Mouse (Mus musculus): ENCODE data around the gene Catsperz. TPM values are rescaled to one million over a fixed set of nuclear protein-coding genes. Genes with fewer than 3 reads are reported as not detected.
A peak's percentile ranks its signal among the peaks of the same experiment; 100 is the strongest.

Gene Catsperz
- total RNA-seq, 1 experiment = 14.9 TPM

- Histone ChIP-seq H3K9ac (ENCODE audit: insufficient read depth, low read depth, low read length, poor library complexity, severe bottlenecking) (peak overlapping the region; percentile 74), H3K4me3 (ENCODE audit: insufficient read depth in 1 of 2, low read depth in 1 of 2, low read length in 2 of 2, poor library complexity in 1 of 2, severe bottlenecking in 1 of 2) (peak overlapping the region; percentile 34 to 83), H3K27ac (ENCODE audit: insufficient read depth, low read depth, low read length, poor library complexity, severe bottlenecking) (no peak overlapping the region), H3K4me1 (ENCODE audit: control insufficient read depth in 2 of 2, insufficient read depth in 2 of 2, low read length in 2 of 2, poor library complexity in 1 of 2) (peaks cover 0 to 7% of the 10 kb centered on the region in 2 experiments; a peak in 1 of 4 replicates), H3K9me3 (ENCODE audit: control insufficient read depth, insufficient read depth, low read depth, low read length) (no peaks in the 10 kb centered on the region), H3K36me3 (ENCODE audit: control insufficient read depth, insufficient read depth, low read length, poor library complexity, severe bottlenecking) (no peaks in the 10 kb centered on the region)
- TF ChIP-seq ZC3H11A (IDR thresholded peaks at IDR 0.05; ENCODE audit: borderline replicate concordance, low read depth, low read length) = no peak
- no peak for TF ChIP-seq HCFC1 (IDR thresholded peaks at IDR 0.05; ENCODE audit: borderline replicate concordance, insufficient read depth, low read length)
- in situ Hi-C loops (cut with MboI; ENCODE audit: low sequenced_read_pairs in 2 of 2, unreplicated experiment in 2 of 2) = no loop called here
- no peak for DNase-seq (ENCODE audit: low read depth, low spot score)
These were observed 15.5 kb upstream of the Catsperz start for GRCm38 (mm10) chr19:6940396-6941351.

GRCm38 (mm10) chr19:6939106-6940002 is 14.2 kb upstream of the Catsperz start:
- Histone ChIP-seq H3K4me1 (ENCODE audit: control insufficient read depth in 2 of 2, insufficient read depth in 2 of 2, low read length in 2 of 2, poor library complexity in 1 of 2) (peaks cover 2 to 7% of the 10 kb centered on the region in 2 experiments; a peak in 2 of 4 replicates), H3K36me3 (ENCODE audit: control insufficient read depth, insufficient read depth, low read length, poor library complexity, severe bottlenecking) (no peaks in the 10 kb centered on the region), H3K4me3 (ENCODE audit: insufficient read depth in 1 of 2, low read depth in 1 of 2, low read length in 2 of 2, poor library complexity in 1 of 2, severe bottlenecking in 1 of 2) (no peak overlapping the region), H3K9ac (ENCODE audit: insufficient read depth, low read depth, low read length, poor library complexity, severe bottlenecking) (no peak overlapping the region), H3K27ac (ENCODE audit: insufficient read depth, low read depth, low read length, poor library complexity, severe bottlenecking) (no peak overlapping the region), H3K9me3 (ENCODE audit: control insufficient read depth, insufficient read depth, low read depth, low read length) (no peaks in the 10 kb centered on the region)
- in situ Hi-C loops (cut with MboI; ENCODE audit: low sequenced_read_pairs in 2 of 2, unreplicated experiment in 2 of 2) = no loop called here
- TF ChIP-seq ZC3H11A (IDR thresholded peaks at IDR 0.05; ENCODE audit: borderline replicate concordance, low read depth, low read length) (no peak), CHD2 (IDR thresholded peaks at IDR 0.05; ENCODE audit: low read depth, low read length) (no peak), HCFC1 (IDR thresholded peaks at IDR 0.05; ENCODE audit: borderline replicate concordance, insufficient read depth, low read length) (no peak), ZNF384 (IDR thresholded peaks at IDR 0.05; ENCODE audit: low read depth, low read length) (no peak), MAFK (IDR thresholded peaks at IDR 0.05; ENCODE audit: insufficient read depth, low read depth, low read length) (no peak)
- DNase-seq (ENCODE audit: low read depth, low spot score) = no peak

GRCm38 (mm10) chr19:6937541-6938465 is 12.6 kb upstream of the Catsperz start:
- in situ Hi-C loops (cut with MboI; ENCODE audit: low sequenced_read_pairs in 2 of 2, unreplicated experiment in 2 of 2) = no loop called here
- Histone ChIP-seq H3K9me3 (ENCODE audit: control insufficient read depth, insufficient read depth, low read depth, low read length) (no peaks in the 10 kb centered on the region), H3K4me1 (ENCODE audit: control insufficient read depth in 2 of 2, insufficient read depth in 2 of 2, low read length in 2 of 2, poor library complexity in 1 of 2) (peaks cover 2 to 12% of the 10 kb centered on the region in 2 experiments; a peak in 2 of 4 replicates), H3K4me3 (ENCODE audit: insufficient read depth in 1 of 2, low read depth in 1 of 2, low read length in 2 of 2, poor library complexity in 1 of 2, severe bottlenecking in 1 of 2) (no peak overlapping the region), H3K36me3 (ENCODE audit: control insufficient read depth, insufficient read depth, low read length, poor library complexity, severe bottlenecking) (no peaks in the 10 kb centered on the region), H3K9ac (ENCODE audit: insufficient read depth, low read depth, low read length, poor library complexity, severe bottlenecking) (no peak overlapping the region), H3K27ac (ENCODE audit: insufficient read depth, low read depth, low read length, poor library complexity, severe bottlenecking) (no peak overlapping the region)
- TF ChIP-seq ZC3H11A (IDR thresholded peaks at IDR 0.05; ENCODE audit: borderline replicate concordance, low read depth, low read length) = no peak
- TF ChIP-seq ZNF384 (IDR thresholded peaks at IDR 0.05; ENCODE audit: low read depth, low read length) = no peak
- TF ChIP-seq HCFC1 (IDR thresholded peaks at IDR 0.05; ENCODE audit: borderline replicate concordance, insufficient read depth, low read length) = no peak
- TF ChIP-seq CHD2 (IDR thresholded peaks at IDR 0.05; ENCODE audit: low read depth, low read length) = no peak
- no peak for TF ChIP-seq MAFK (IDR thresholded peaks at IDR 0.05; ENCODE audit: insufficient read depth, low read depth, low read length)
- no peak for DNase-seq (ENCODE audit: low read depth, low spot score)

- Histone ChIP-seq H3K9ac (ENCODE audit: insufficient read depth, low read depth, low read length, poor library complexity, severe bottlenecking) (no peak overlapping the region), H3K9me3 (ENCODE audit: control insufficient read depth, insufficient read depth, low read depth, low read length) (no peaks in the 10 kb centered on the region), H3K4me3 (ENCODE audit: insufficient read depth in 1 of 2, low read depth in 1 of 2, low read length in 2 of 2, poor library complexity in 1 of 2, severe bottlenecking in 1 of 2) (no peak overlapping the region), H3K36me3 (ENCODE audit: control insufficient read depth, insufficient read depth, low read length, poor library complexity, severe bottlenecking) (no peaks in the 10 kb centered on the region), H3K27ac (ENCODE audit: insufficient read depth, low read depth, low read length, poor library complexity, severe bottlenecking) (no peak overlapping the region), H3K4me1 (ENCODE audit: control insufficient read depth in 2 of 2, insufficient read depth in 2 of 2, low read length in 2 of 2, poor library complexity in 1 of 2) (peaks cover 2 to 21% of the 10 kb centered on the region in 2 experiments; a peak in 3 of 4 replicates)
- no peak for DNase-seq (ENCODE audit: low read depth, low spot score)
- no peak for TF ChIP-seq CHD2 (IDR thresholded peaks at IDR 0.05; ENCODE audit: low read depth, low read length)
- TF ChIP-seq ZC3H11A (IDR thresholded peaks at IDR 0.05; ENCODE audit: borderline replicate concordance, low read depth, low read length) = no peak
- no peak for TF ChIP-seq ZNF384 (IDR thresholded peaks at IDR 0.05; ENCODE audit: low read depth, low read length)
- no peak for TF ChIP-seq MAFK (IDR thresholded peaks at IDR 0.05; ENCODE audit: insufficient read depth, low read depth, low read length)
- in situ Hi-C loops (cut with MboI; ENCODE audit: low sequenced_read_pairs in 2 of 2, unreplicated experiment in 2 of 2) = no loop called here
These were observed 11.1 kb upstream of the Catsperz start for GRCm38 (mm10) chr19:6936299-6936698.

Data from ES-E14 (cell line).